Mouse (Mus musculus) neural tube, embryonic 11.5 days (tissue): Measurements from ENCODE around the gene Folr1. TPM values are rescaled to one million over a fixed set of nuclear protein-coding genes. Genes with fewer than 3 reads are reported as not detected.

Experiments
- ATAC-seq: fragments of 200-750 bp; cut with Nextera tagmentation; 2 replicates; pipeline ENCODE4 v1.8.0; 2017; ENCODE audit warnings: moderate number of reproducible peaks, mild to moderate bottlenecking, moderate TSS enrichment, moderate library complexity; ENCODE audit not compliant: insufficient read depth, low FRiP score, low TSS enrichment
- DNase-seq: peaks from one replicate; pipeline ENCODE4 v3.0.0-alpha.2; 2015; ENCODE audit warnings: low spot score
- H3K27ac ChIP-seq: fragments of 300-500 bp; sonication (generic); 2 replicates; pipeline ENCODE4 v1.5.1; 2014; ENCODE audit warnings: low read depth, mild to moderate bottlenecking, low read length
- H3K27me3 ChIP-seq: fragments of 300-500 bp; sonication (generic); 2 replicates; pipeline ENCODE4 v1.6.1; 2014; ENCODE audit warnings: mild to moderate bottlenecking, low read length, mixed read lengths; ENCODE audit not compliant: control insufficient read depth, insufficient read depth
- H3K36me3 ChIP-seq: fragments of 300-500 bp; sonication (generic); 2 replicates; pipeline ENCODE4 v1.6.1; 2014; ENCODE audit warnings: mild to moderate bottlenecking, low read length, moderate library complexity, mixed read lengths; ENCODE audit not compliant: control insufficient read depth, insufficient read depth
- H3K4me1 ChIP-seq: fragments of 300-500 bp; sonication (generic); 2 replicates; pipeline ENCODE4 v1.6.1; 2014; ENCODE audit warnings: low read length, mixed read lengths; ENCODE audit not compliant: control insufficient read depth, insufficient read depth
- H3K4me2 ChIP-seq: fragments of 300-500 bp; sonication (generic); 2 replicates; pipeline ENCODE4 v1.6.1; 2014; ENCODE audit warnings: low read depth, mild to moderate bottlenecking, moderate library complexity
- H3K4me3 ChIP-seq: fragments of 300-500 bp; sonication (generic); 2 replicates; pipeline ENCODE4 v1.5.1; 2014; ENCODE audit warnings: low read depth, low read length
- H3K9ac ChIP-seq: fragments of 300-500 bp; sonication (generic); 2 replicates; pipeline ENCODE4 v1.6.1; 2014; ENCODE audit warnings: mild to moderate bottlenecking, low read length
- H3K9me3 ChIP-seq: fragments of 300-500 bp; sonication (generic); 2 replicates; pipeline ENCODE4 v1.6.1; 2016; ENCODE audit warnings: low read length; ENCODE audit not compliant: control insufficient read depth
- WGBS: fragments of 180-500 bp; shearing (Covaris S2); extraction: QIAGEN DNeasy Blood & Tissue Kit; methylation state at CpG from one replicate; pipeline ENCODE4 v1.1.7; 2014; 5-methylcytosine and 5-hydroxymethylcytosine counted together
- polyA plus RNA-seq: library from polyadenylated mRNA; unstranded; fragments of >200 nt; fragmentation: Nextera tagmentation; extraction: Ambion mirVana; gene quantifications from 2 replicates; pipeline ENCODE4 v1.2.1, GENCODE M21; 2014

The Folr1 gene
- polyA plus RNA-seq, 1 experiment from 2014 or later = 0.49 TPM

DNA sequence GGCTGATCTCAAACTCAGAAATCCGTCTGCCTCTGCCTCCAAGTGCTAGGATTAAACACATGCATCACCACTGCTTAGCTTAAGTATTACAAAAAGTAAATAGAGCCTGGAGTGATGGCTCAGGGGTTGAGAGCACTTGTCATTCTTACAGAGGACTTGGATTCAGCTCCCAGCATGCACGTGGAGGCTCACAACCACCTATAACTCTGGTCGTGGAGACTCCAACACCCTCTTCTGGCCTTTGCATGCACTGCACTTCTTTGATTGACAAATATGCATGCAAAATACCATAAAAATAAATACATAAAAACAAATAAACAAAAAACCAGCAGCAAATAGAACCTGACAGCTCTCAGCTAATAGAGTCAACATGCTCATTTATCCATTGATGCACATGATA, 8.3 kb downstream of the Folr1 start:
- ATAC-seq (no peak), DNase-seq (no peak)
- Histone ChIP-seq H3K36me3 (no peaks in the 10 kb centered on the region), H3K4me1 (no peaks in the 10 kb centered on the region), H3K27me3 (no peaks in the 10 kb centered on the region), H3K4me2 (no peak overlapping the region), H3K9ac (no peak overlapping the region), H3K4me3 (no peak overlapping the region), H3K27ac (no peak overlapping the region), H3K9me3 (no peaks in the 10 kb centered on the region)
- 80% methylated on average over 3 of the region's 3 CpGs for WGBS

DNA sequence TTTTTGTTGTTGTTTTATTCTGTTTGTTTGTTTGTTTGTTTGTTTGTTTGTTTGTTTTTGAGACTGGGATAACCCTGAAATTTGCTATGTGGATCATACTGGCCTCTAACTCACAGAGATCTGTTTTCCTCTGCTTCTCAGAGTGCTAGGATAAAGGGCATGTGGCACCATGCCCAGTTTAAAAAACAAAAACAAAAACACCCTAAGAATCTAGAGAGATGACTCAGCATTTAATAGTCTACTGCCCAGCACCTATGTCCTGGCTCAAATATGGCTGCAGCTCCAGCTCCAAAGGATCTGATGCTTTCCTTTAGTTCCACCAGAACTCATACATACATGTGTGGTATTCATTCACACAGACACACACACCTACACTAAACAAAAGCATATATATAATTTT, 9.6 kb downstream of the Folr1 start:
- no peak for ATAC-seq

DNA sequence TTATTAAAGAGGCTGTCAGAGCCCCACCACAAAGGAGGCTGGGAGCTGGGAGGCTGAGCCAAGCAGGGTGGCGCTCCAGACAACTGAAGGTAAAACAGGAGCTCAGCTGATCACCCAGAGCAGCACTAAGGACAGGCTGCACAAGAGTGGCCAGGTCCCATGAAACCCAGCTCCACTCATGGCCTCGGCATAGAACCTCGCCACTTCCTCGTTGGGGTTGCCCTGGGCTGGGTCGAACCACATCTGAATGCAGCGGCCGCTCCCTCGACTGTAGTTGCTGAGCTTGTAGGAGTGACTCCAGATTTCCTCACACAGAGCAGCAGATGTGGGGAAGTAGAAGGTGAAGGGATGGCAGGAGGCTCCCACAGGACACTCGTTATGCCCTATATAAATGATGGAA, 12.2 kb downstream of the Folr1 start:
- H3K27ac ChIP-seq = no peak overlapping the region
- no peaks in the 10 kb centered on the region for H3K36me3 ChIP-seq
- WGBS = 86% methylated on average over 9 of the region's 9 CpGs
- H3K9ac ChIP-seq = no peak overlapping the region
- no peaks in the 10 kb centered on the region for H3K9me3 ChIP-seq
- no peaks in the 10 kb centered on the region for H3K27me3 ChIP-seq
- H3K4me3 ChIP-seq = no peak overlapping the region
- DNase-seq = no peak
- ATAC-seq = no peak
- H3K4me1 ChIP-seq = no peaks in the 10 kb centered on the region
- no peak overlapping the region for H3K4me2 ChIP-seq

More for the DNA sequence above, 9.6 kb downstream of the Folr1 start:
- H3K9ac ChIP-seq = no peak overlapping the region
- no peak overlapping the region for H3K4me2 ChIP-seq
- no peak overlapping the region for H3K4me3 ChIP-seq
- no peak overlapping the region for H3K27ac ChIP-seq
- H3K36me3 ChIP-seq = no peaks in the 10 kb centered on the region
- H3K27me3 ChIP-seq = no peaks in the 10 kb centered on the region
- no peaks in the 10 kb centered on the region for H3K9me3 ChIP-seq
- no peaks in the 10 kb centered on the region for H3K4me1 ChIP-seq
- DNase-seq = no peak

DNA sequence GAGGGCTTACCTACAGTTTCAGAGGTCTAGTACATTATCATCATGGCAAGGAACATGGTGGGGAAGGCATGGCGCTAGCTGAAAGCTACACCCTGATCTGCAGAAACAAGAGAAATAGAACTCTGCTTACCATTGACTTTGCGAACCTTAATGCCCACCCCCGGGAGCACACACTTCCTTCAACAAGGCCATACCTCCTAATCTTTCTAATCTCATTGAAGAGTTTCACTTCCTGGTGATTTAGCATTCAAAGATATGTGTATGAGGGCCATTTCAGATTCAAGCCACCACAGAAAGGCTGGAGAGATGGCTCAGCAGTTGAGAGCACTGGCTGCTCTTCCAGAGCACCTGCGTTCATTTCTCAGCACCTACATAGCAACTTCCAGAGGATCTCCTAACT, 13.5 kb downstream of the Folr1 start, which contains the start of gene Folr2:
Folr2 (minus strand) TSS at position 101 of the 400 bp plus-strand sequence.
- no peak within 1 kb of the TSS for H3K9ac ChIP-seq
- no peak within 1 kb of the TSS for H3K4me2 ChIP-seq
- DNase-seq (no peak), ATAC-seq (no peak)
- H3K4me1 ChIP-seq = no peaks in the 10 kb centered on the region
- H3K4me3 ChIP-seq = no peak within 1 kb of the TSS
- 93% methylated on average over 4 of the region's 4 CpGs for WGBS
- H3K27me3 ChIP-seq = no peaks in the 10 kb centered on the region
- H3K27ac ChIP-seq = no peak within 1 kb of the TSS
- no peaks in the 10 kb centered on the region for H3K9me3 ChIP-seq
- no peaks in the 10 kb centered on the region for H3K36me3 ChIP-seq

DNA sequence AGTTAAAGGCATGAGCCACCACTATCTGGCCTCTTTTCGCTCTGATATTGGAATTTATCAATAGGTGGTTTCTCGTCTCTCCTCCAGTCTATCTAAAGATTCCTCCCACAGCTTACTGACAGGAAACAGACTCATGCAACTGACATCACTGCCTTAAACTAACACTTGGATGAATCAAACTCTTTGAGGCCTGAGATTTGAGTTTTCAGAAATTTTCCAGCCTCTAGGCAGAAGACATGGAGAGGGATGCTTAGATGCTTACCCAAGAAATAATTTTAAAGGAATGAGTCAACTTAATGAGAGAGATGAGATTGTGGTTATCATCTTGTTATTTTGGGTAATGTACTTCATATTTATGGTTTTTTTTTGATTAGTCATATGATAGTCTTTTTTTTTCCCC, 16.8 kb downstream of the Folr1 start:
- H3K27ac ChIP-seq = no peak overlapping the region
- ATAC-seq (no peak), DNase-seq (no peak)
- H3K4me2 ChIP-seq = no peak overlapping the region
- H3K9ac ChIP-seq = no peak overlapping the region
- H3K9me3 ChIP-seq = no peaks in the 10 kb centered on the region
- H3K4me3 ChIP-seq = no peak overlapping the region
- H3K36me3 ChIP-seq = no peaks in the 10 kb centered on the region
- no peaks in the 10 kb centered on the region for H3K27me3 ChIP-seq
- H3K4me1 ChIP-seq = no peaks in the 10 kb centered on the region
- WGBS = 83% methylated on average over 2 of the region's 2 CpGs

DNA sequence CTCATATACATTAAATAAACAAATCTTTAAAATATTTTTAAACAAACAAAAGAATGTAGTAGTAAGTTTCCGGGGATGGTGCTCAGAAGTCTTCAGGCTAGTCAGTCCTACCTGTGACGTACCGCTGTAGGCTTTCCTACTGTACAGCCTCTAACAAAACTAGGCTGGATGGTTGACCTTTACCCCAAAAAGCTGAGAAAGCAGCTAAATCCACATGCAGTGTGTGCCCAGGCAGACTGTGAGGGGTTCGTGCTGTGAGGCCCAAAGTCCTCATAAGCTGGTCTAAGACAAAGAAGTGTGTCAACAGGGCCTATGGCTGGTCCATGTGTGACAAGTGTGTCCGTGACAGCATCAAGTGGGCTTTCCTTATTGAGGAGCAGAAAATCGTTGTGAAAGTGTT, 17.7 kb downstream of the Folr1 start:
- ATAC-seq (no peak), DNase-seq (no peak)
- no peaks in the 10 kb centered on the region for H3K9me3 ChIP-seq
- WGBS = 83% methylated on average over 6 of the region's 6 CpGs
- H3K4me3 ChIP-seq = no peak overlapping the region
- H3K4me2 ChIP-seq = no peak overlapping the region
- no peaks in the 10 kb centered on the region for H3K36me3 ChIP-seq
- H3K4me1 ChIP-seq = no peaks in the 10 kb centered on the region
- H3K27ac ChIP-seq = no peak overlapping the region
- no peaks in the 10 kb centered on the region for H3K27me3 ChIP-seq
- H3K9ac ChIP-seq = no peak overlapping the region

DNA sequence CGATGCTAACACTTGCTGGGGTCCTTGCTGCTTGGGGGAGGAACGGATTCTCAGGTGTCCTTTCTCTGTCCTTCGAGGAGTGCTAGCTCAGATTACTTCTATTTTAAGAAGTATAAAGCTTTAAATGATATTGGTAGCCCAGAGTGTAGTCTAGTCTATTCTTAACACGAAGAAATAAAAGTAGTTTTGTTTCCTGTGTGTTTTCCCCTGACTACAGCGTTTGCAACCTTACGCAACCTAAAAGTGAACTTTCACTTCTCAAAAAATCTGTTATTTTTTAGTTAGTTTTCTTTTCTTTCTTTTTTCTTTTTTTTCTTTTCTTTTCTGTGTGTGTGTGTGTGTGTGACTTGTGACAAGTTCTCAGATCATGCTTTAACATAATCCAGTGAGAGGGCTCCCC, 18.9 kb downstream of the Folr1 start:
- 85% methylated on average over 6 of the region's 6 CpGs for WGBS
- ATAC-seq (no peak), DNase-seq (no peak)
- H3K9me3 ChIP-seq = no peaks in the 10 kb centered on the region
- no peaks in the 10 kb centered on the region for H3K27me3 ChIP-seq
- H3K27ac ChIP-seq = no peak overlapping the region
- no peaks in the 10 kb centered on the region for H3K4me1 ChIP-seq
- H3K4me2 ChIP-seq = no peak overlapping the region
- no peak overlapping the region for H3K9ac ChIP-seq
- H3K36me3 ChIP-seq = no peaks in the 10 kb centered on the region
- H3K4me3 ChIP-seq = no peak overlapping the region

DNA sequence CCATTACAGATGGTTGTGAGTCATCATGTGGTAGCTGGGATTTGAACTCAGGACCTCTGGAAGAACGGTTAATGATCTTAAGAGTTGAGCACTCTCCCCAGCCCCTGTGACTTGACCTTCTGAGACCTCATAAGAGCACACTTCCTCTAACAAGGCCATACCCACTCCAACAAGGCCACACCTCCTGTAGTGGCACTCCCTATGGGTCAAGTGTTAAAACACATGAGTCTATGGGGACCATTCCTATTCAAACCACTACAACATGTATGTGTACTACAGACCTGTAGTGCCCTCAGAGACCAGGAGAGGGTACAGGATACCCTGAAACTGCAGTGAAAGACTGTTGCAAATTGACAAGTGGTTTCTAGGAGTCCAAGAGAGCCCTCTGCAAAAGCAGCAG, 22.7 kb downstream of the Folr1 start:
- Histone ChIP-seq H3K4me2 (no peak overlapping the region), H3K27ac (no peak overlapping the region), H3K27me3 (no peaks in the 10 kb centered on the region), H3K4me1 (no peaks in the 10 kb centered on the region), H3K9me3 (no peaks in the 10 kb centered on the region), H3K36me3 (no peaks in the 10 kb centered on the region), H3K4me3 (no peak overlapping the region), H3K9ac (no peak overlapping the region)
- 95% methylated on average over 1 of the region's 1 CpGs for WGBS
- ATAC-seq (no peak), DNase-seq (no peak)

DNA sequence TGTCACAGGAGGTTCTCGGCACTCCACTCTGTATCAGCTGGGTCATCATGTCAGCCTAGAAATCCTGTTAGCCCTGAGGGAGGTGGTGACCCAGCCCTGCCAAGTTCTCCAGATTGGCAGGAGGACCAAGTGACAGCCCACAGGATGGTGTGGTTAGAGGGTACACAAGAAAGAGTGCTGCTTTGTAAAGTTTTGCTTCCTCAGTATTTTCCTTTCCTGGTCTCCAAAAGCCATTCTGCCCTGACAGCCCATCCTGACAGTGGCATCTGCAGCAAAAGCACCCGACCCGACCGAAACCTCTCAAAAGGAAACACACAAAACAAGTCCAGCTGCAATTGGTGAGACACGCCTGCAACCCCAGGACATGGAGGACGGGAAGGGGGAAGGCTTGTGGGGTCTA, 26.4 kb downstream of the Folr1 start:
- no peak overlapping the region for H3K4me2 ChIP-seq
- H3K27me3 ChIP-seq = no peaks in the 10 kb centered on the region
- WGBS = 61% methylated on average over 6 of the region's 6 CpGs
- H3K4me1 ChIP-seq = no peaks in the 10 kb centered on the region
- H3K4me3 ChIP-seq = no peak overlapping the region
- no peak for DNase-seq
- H3K36me3 ChIP-seq = no peaks in the 10 kb centered on the region
- ATAC-seq = no peak
- no peak overlapping the region for H3K27ac ChIP-seq
- H3K9me3 ChIP-seq = no peaks in the 10 kb centered on the region
- H3K9ac ChIP-seq = no peak overlapping the region
